Mouse (Mus musculus): ENCODE results near the gene Slc11a1.
A peak's percentile ranks its signal among the peaks of the same experiment; 100 is the strongest.
"Not testable (repeated sequence)": the region's sequence is repeated elsewhere in the genome, so short reads cannot be mapped to it uniquely, and the experiment has no call there.

Gene Slc11a1

GRCm38 (mm10) chr1:74387386-74387988, 12.5 kb downstream of the Slc11a1 start:
- no peak for DNase-seq (ENCODE audit: low read depth, low spot score)

- DNase-seq (ENCODE audit: low read depth, low spot score), result no peak
Measured at GRCm38 (mm10) chr1:74388398-74388920, 13.5 kb downstream of the Slc11a1 start.

GRCm38 (mm10) chr1:74389831-74390286, 14.9 kb downstream of the Slc11a1 start:
- peak; percentile 36 for DNase-seq (ENCODE audit: low read depth, low spot score)

- peak; percentile 81 for DNase-seq (ENCODE audit: low read depth, low spot score)
Measured at GRCm38 (mm10) chr1:74390287-74390906, 15.4 kb downstream of the Slc11a1 start.

GRCm38 (mm10) chr1:74390924-74391748, 16.1 kb downstream of the Slc11a1 start, which contains the start of gene Ctdsp1:
Gene Ctdsp1, plus strand, starts transcription at chr1:74391509.
- peak; percentile 93 for DNase-seq (ENCODE audit: low read depth, low spot score)

- peak; percentile 59 for DNase-seq (ENCODE audit: low read depth, low spot score)
Measured at GRCm38 (mm10) chr1:74391844-74392441, 16.9 kb downstream of the Slc11a1 start.

- DNase-seq (ENCODE audit: low read depth, low spot score), result peak; percentile 33
Measured at GRCm38 (mm10) chr1:74392446-74392994, 17.5 kb downstream of the Slc11a1 start.

- peak; percentile 36 for DNase-seq (ENCODE audit: low read depth, low spot score)
Measured at GRCm38 (mm10) chr1:74393010-74393409, 18.0 kb downstream of the Slc11a1 start.

- no peak for DNase-seq (ENCODE audit: low read depth, low spot score)
Measured at GRCm38 (mm10) chr1:74393697-74394096, 18.7 kb downstream of the Slc11a1 start.

GRCm38 (mm10) chr1:74394311-74394710, 19.3 kb downstream of the Slc11a1 start:
- DNase-seq (ENCODE audit: low read depth, low spot score), result no peak

- no peak for DNase-seq (ENCODE audit: low read depth, low spot score)
Measured at GRCm38 (mm10) chr1:74394858-74395257, 19.9 kb downstream of the Slc11a1 start.

GRCm38 (mm10) chr1:74395290-74395689, 20.3 kb downstream of the Slc11a1 start:
- no peak for DNase-seq (ENCODE audit: low read depth, low spot score)

GRCm38 (mm10) chr1:74396456-74397222, 21.6 kb downstream of the Slc11a1 start:
- DNase-seq (ENCODE audit: low read depth, low spot score), result not testable (repeated sequence)

GRCm38 (mm10) chr1:74397268-74397918, 22.4 kb downstream of the Slc11a1 start:
- DNase-seq (ENCODE audit: low read depth, low spot score), result peak; percentile 98

GRCm38 (mm10) chr1:74397919-74398451, 23.0 kb downstream of the Slc11a1 start:
- DNase-seq (ENCODE audit: low read depth, low spot score), result peak; percentile 74

- no peak for DNase-seq (ENCODE audit: low read depth, low spot score)
Measured at GRCm38 (mm10) chr1:74400531-74400930, 25.5 kb downstream of the Slc11a1 start.

GRCm38 (mm10) chr1:74401015-74401702, 26.2 kb downstream of the Slc11a1 start:
- no peak for DNase-seq (ENCODE audit: low read depth, low spot score)

GRCm38 (mm10) chr1:74404206-74404605, 29.2 kb downstream of the Slc11a1 start:
- DNase-seq (ENCODE audit: low read depth, low spot score), result no peak
